Mouse (Mus musculus) erythroblast, adult 5-6 weeks (primary cell): Measurements from ENCODE around the gene Cxcl10. TPM values are rescaled to one million over a fixed set of nuclear protein-coding genes. Genes with fewer than 3 reads are reported as not detected.

ENCODE experiments used
- ATAC-seq: replicated peaks from 2 replicates; pipeline ENCODE4 v1.8.0; 2016; ENCODE audit warnings: moderate number of reproducible peaks, mild to moderate bottlenecking, moderate TSS enrichment, inconsistent platforms; ENCODE audit not compliant: poor library complexity, low FRiP score, severe bottlenecking
- total RNA-seq, 2 experiments: library from RNA; stranded (forward) in 1 of 2; stranded (reverse) in 1 of 2; fragments of 150-400 nt in 1 of 2; fragments of 200-764, 138-1000 nt in 1 of 2; gene quantifications; 2 replicates each; pipeline versions ENCODE4 v1.2.3 to v1.2.4; 2015 to 2017; ENCODE audit warnings: low replicate concordance in 2 of 2

Cxcl10 gene
- total RNA-seq (2015; ENCODE audit: low replicate concordance) (3.3 and 5.4 TPM in 2 replicates), total RNA-seq (2017; ENCODE audit: low replicate concordance) (0.26 and 2.9 TPM in 2 replicates)

- peak; percentile 95 for ATAC-seq
Observed at GRCm38 (mm10) chr5:92348794-92349413, at the start of gene Cxcl10. Gene Cxcl10, minus strand, starts transcription at chr5:92348889.

GRCm38 (mm10) chr5:92398153-92398552 lies 49.5 kb upstream of the Cxcl10 start:
- ATAC-seq: peak; percentile 94

- peak; percentile 24; the same call in 1 of the 2 replicates for ATAC-seq
Observed at GRCm38 (mm10) chr5:92396476-92396875, 47.8 kb upstream of the Cxcl10 start.

- ATAC-seq: no peak
Observed at GRCm38 (mm10) chr5:92395764-92396163, 47.1 kb upstream of the Cxcl10 start.

GRCm38 (mm10) chr5:92393863-92394262 lies 45.2 kb upstream of the Cxcl10 start:
- no peak for ATAC-seq

GRCm38 (mm10) chr5:92392542-92392941 lies 43.9 kb upstream of the Cxcl10 start:
- no peak for ATAC-seq

GRCm38 (mm10) chr5:92390615-92391014 lies 41.9 kb upstream of the Cxcl10 start:
- no peak for ATAC-seq

- ATAC-seq: no peak
Observed at GRCm38 (mm10) chr5:92389977-92390376, 41.3 kb upstream of the Cxcl10 start.

GRCm38 (mm10) chr5:92387433-92387832 lies 38.7 kb upstream of the Cxcl10 start:
- no peak for ATAC-seq

- ATAC-seq: no peak
Observed at GRCm38 (mm10) chr5:92386643-92387042, 38.0 kb upstream of the Cxcl10 start.

- no peak for ATAC-seq
Observed at GRCm38 (mm10) chr5:92386102-92386501, 37.4 kb upstream of the Cxcl10 start.

GRCm38 (mm10) chr5:92384855-92385254 lies 36.2 kb upstream of the Cxcl10 start:
- 0 out of 2 replicates have a peak, but pooled peaks have one; percentile 57 for ATAC-seq

GRCm38 (mm10) chr5:92383747-92384146 lies 35.1 kb upstream of the Cxcl10 start:
- ATAC-seq: no peak

GRCm38 (mm10) chr5:92382349-92382679 lies 33.6 kb upstream of the Cxcl10 start:
- no peak for ATAC-seq

GRCm38 (mm10) chr5:92381550-92382348 lies 33.1 kb upstream of the Cxcl10 start:
- peak; percentile 83; the same call in 1 of the 2 replicates for ATAC-seq

- ATAC-seq: no peak
Observed at GRCm38 (mm10) chr5:92376795-92377405, 28.2 kb upstream of the Cxcl10 start.

- ATAC-seq: no peak
Observed at GRCm38 (mm10) chr5:92375368-92375767, 26.7 kb upstream of the Cxcl10 start.

- no peak for ATAC-seq
Observed at GRCm38 (mm10) chr5:92374721-92375142, 26.0 kb upstream of the Cxcl10 start.

GRCm38 (mm10) chr5:92372605-92373004 lies 23.9 kb upstream of the Cxcl10 start:
- no peak for ATAC-seq

- ATAC-seq: no peak
Observed at GRCm38 (mm10) chr5:92371361-92371976, 22.8 kb upstream of the Cxcl10 start.
